Comparison of ENCODE assay signal across 16 mouse cellular contexts in genomic region chr13:97225130-97225529, GRCm38 (mm10). TPM values are rescaled to one million over a fixed set of nuclear protein-coding genes. Genes with fewer than 3 reads are reported as not detected.
DNase-seq lines count a peak whose midpoint lies in the region; ATAC-seq and TF ChIP-seq lines count a peak whose summit lies in the region.
"Had no signal": no experiment of that assay in that cellular context is flagged by ENCODE, and none has a peak within 500 bp of the region (broad histone marks: within the 10 kb centered on the region; RNA-seq: fewer than 3 reads in every experiment).

No protein-coding gene starts in this region.

- 0 out of 2 replicates have a peak overlapping the region, but pooled peaks have one; percentile 18 for H3K9ac ChIP-seq in heart, embryonic 12.5 days
- 0 out of 2 replicates have a peak overlapping the region, but pooled peaks have one; percentile 31 for H3K9ac ChIP-seq in kidney, embryonic 16.5 days (replicated peaks; ENCODE audit: low read length)
- H3K9ac ChIP-seq in ES-E14 (ENCODE audit: insufficient read depth, low read depth, low read length, poor library complexity, severe bottlenecking), result peak overlapping the region; percentile 57; the same call in 1 of the 2 replicates
- H3K9ac ChIP-seq in limb, embryonic 14.5 days (ENCODE audit: low read depth, low read length, severe bottlenecking), result no peak overlapping the region
- H3K9ac ChIP-seq: limb, embryonic 15.5 days had no signal

- H3K36me3 ChIP-seq in heart, embryonic 12.5 days, result no peaks in the 10 kb centered on the region
- no peaks in the 10 kb centered on the region for H3K36me3 ChIP-seq in heart, embryonic 10.5 days
- no peaks in the 10 kb centered on the region for H3K36me3 ChIP-seq in kidney, embryonic 16.5 days (ENCODE audit: insufficient read depth, low read length)
- no peaks in the 10 kb centered on the region for H3K36me3 ChIP-seq in ES-E14 (ENCODE audit: control insufficient read depth, insufficient read depth, low read length, poor library complexity, severe bottlenecking)
- no peaks in the 10 kb centered on the region for H3K36me3 ChIP-seq in limb, embryonic 14.5 days (ENCODE audit: control insufficient read depth, insufficient read depth, low read length)
- H3K36me3 ChIP-seq: limb, embryonic 15.5 days; midbrain, embryonic 10.5 days had no signal

- TF ChIP-seq POLR2A in limb, embryonic 14.5 days (IDR thresholded peaks at IDR 0.05; ENCODE audit: borderline replicate concordance, extremely low read depth, insufficient read depth, insufficient read length), result no peak

- H3K4me1 ChIP-seq in heart, embryonic 12.5 days (replicated peaks), result peaks cover 9% of the 10 kb centered on the region; the same call in 1 of the 2 replicates
- peaks cover 10% of the 10 kb centered on the region; the same call in 1 of the 2 replicates for H3K4me1 ChIP-seq in heart, embryonic 10.5 days
- peaks cover 7% of the 10 kb centered on the region for H3K4me1 ChIP-seq in kidney, embryonic 16.5 days (ENCODE audit: insufficient read depth, low read length)
- H3K4me1 ChIP-seq in ES-E14 (ENCODE audit: control insufficient read depth in 2 of 2, insufficient read depth in 2 of 2, low read length in 2 of 2, poor library complexity in 1 of 2), result peaks cover 3 to 8% of the 10 kb centered on the region in 2 experiments; a peak in 2 of 4 replicates
- no peaks in the 10 kb centered on the region for H3K4me1 ChIP-seq in limb, embryonic 14.5 days (ENCODE audit: control insufficient read depth, insufficient read depth, low read length)
- H3K4me1 ChIP-seq: midbrain, embryonic 10.5 days had no signal

- H3K4me2 ChIP-seq in heart, embryonic 12.5 days, result no peak overlapping the region; the same call in 1 of the 2 replicates
- peak overlapping the region; percentile 50 for H3K4me2 ChIP-seq in kidney, embryonic 16.5 days (replicated peaks; ENCODE audit: low read depth, low read length)
- peak overlapping the region; percentile 21 for H3K4me2 ChIP-seq in limb, embryonic 14.5 days (replicated peaks; ENCODE audit: low read depth, low read length, severe bottlenecking)
- H3K4me2 ChIP-seq: heart, embryonic 11.5 days; limb, embryonic 15.5 days had no signal

- no peaks in the 10 kb centered on the region for H3K27me3 ChIP-seq in heart, embryonic 12.5 days (replicated peaks)
- no peaks in the 10 kb centered on the region for H3K27me3 ChIP-seq in heart, embryonic 10.5 days (ENCODE audit: insufficient read depth, poor library complexity, severe bottlenecking)
- H3K27me3 ChIP-seq in kidney, embryonic 16.5 days (ENCODE audit: insufficient read depth, low read length), result no peaks in the 10 kb centered on the region
- no peaks in the 10 kb centered on the region for H3K27me3 ChIP-seq in limb, embryonic 14.5 days (ENCODE audit: control insufficient read depth, insufficient read depth, low read length)
- H3K27me3 ChIP-seq: limb, embryonic 15.5 days had no signal

- no peak for ATAC-seq in heart, embryonic 12.5 days (ENCODE audit: insufficient number of reproducible peaks, low FRiP score)
- ATAC-seq in kidney, embryonic 16.5 days (ENCODE audit: low FRiP score, low TSS enrichment), result peak; percentile 29; the same call in 1 of the 2 replicates
- ATAC-seq in limb, embryonic 14.5 days (ENCODE audit: low FRiP score, low read depth), result no peak
- ATAC-seq: hindbrain, postnatal 0 days had no signal

- no peak overlapping the region for H3K27ac ChIP-seq in heart, embryonic 12.5 days (ENCODE audit: poor library complexity, severe bottlenecking)
- no peak overlapping the region for H3K27ac ChIP-seq in heart, embryonic 10.5 days
- peak overlapping the region; percentile 53; the same call in 1 of the 2 replicates for H3K27ac ChIP-seq in kidney, embryonic 16.5 days (ENCODE audit: low read length)
- no peak overlapping the region for H3K27ac ChIP-seq in ES-E14 (ENCODE audit: insufficient read depth, low read depth, low read length, poor library complexity, severe bottlenecking)
- H3K27ac ChIP-seq in limb, embryonic 14.5 days (replicated peaks; ENCODE audit: low read depth, low read length), result no peak overlapping the region
- H3K27ac ChIP-seq: hindbrain, postnatal 0 days; limb, embryonic 15.5 days; midbrain, embryonic 10.5 days had no signal

- H3K9me3 ChIP-seq in heart, embryonic 12.5 days (replicated peaks), result peaks cover 7% of the 10 kb centered on the region; the same call in 1 of the 2 replicates
- H3K9me3 ChIP-seq in heart, embryonic 10.5 days, result peaks cover 5% of the 10 kb centered on the region; the same call in 1 of the 2 replicates
- H3K9me3 ChIP-seq in kidney, embryonic 16.5 days (ENCODE audit: low read length), result peaks cover 4% of the 10 kb centered on the region; the same call in 1 of the 2 replicates
- no peaks in the 10 kb centered on the region for H3K9me3 ChIP-seq in ES-E14 (ENCODE audit: control insufficient read depth, insufficient read depth, low read depth, low read length)
- H3K9me3 ChIP-seq in limb, embryonic 14.5 days (ENCODE audit: control insufficient read depth, low read length), result no peaks in the 10 kb centered on the region
- H3K9me3 ChIP-seq: limb, embryonic 15.5 days had no signal

- H3K4me3 ChIP-seq in heart, embryonic 12.5 days, result no peak overlapping the region
- no peak overlapping the region for H3K4me3 ChIP-seq in heart, embryonic 10.5 days
- H3K4me3 ChIP-seq in kidney, embryonic 16.5 days (ENCODE audit: low read length), result peak overlapping the region; percentile 27
- peak overlapping the region; percentile 6 to 11; a peak in 3 of 4 replicates for H3K4me3 ChIP-seq in ES-E14 (ENCODE audit: insufficient read depth in 1 of 2, low read depth in 1 of 2, low read length in 2 of 2, poor library complexity in 1 of 2, severe bottlenecking in 1 of 2)
- H3K4me3 ChIP-seq in limb, embryonic 14.5 days (replicated peaks; ENCODE audit: low read length), result no peak overlapping the region
- H3K4me3 ChIP-seq: erythroblast, embryonic 14.5 days; limb, embryonic 15.5 days; midbrain, embryonic 10.5 days; myocyte had no signal

- no peak for DNase-seq in heart, embryonic 10.5 days (ENCODE audit: low spot score)
- no peak for DNase-seq in kidney, postnatal 14 days
- no peak for DNase-seq in ES-E14 (ENCODE audit: low read depth, low spot score)
- no peak for DNase-seq in limb, embryonic 14.5 days (ENCODE audit: low spot score)
- no peak for DNase-seq in thymus, postnatal 25 days
- DNase-seq in right cerebral cortex, postnatal 4 days, result no peak
- DNase-seq: cerebellum, postnatal 36 days; thymus, postnatal 14 days had no signal

- 66% methylated on average over 17 of the region's 17 CpGs for WGBS in heart, embryonic 12.5 days
- WGBS in heart, embryonic 10.5 days, result 68% methylated on average over 17 of the region's 17 CpGs
- WGBS in kidney, embryonic 16.5 days, result 22% methylated on average over 17 of the region's 17 CpGs
- 56% methylated on average over 17 of the region's 17 CpGs for WGBS in limb, embryonic 14.5 days

- in situ Hi-C loops in ES-E14 (cut with MboI; ENCODE audit: low sequenced_read_pairs in 2 of 2, unreplicated experiment in 2 of 2), result loop anchor here in 1 of 2 experiments (25.0 kb wide), 2 partner anchors 262 to 387 kb away; no protein-coding TSS in a partner anchor

TF ChIP-seq in ES-E14, 5 proteins besides CTCF, POLR2A, EP300 and RAD21:
- TF ChIP-seq CHD2 (IDR thresholded peaks at IDR 0.05; ENCODE audit: low read depth, low read length) (no peak), MAFK (IDR thresholded peaks at IDR 0.05; ENCODE audit: insufficient read depth, low read depth, low read length) (no peak), HCFC1 (IDR thresholded peaks at IDR 0.05; ENCODE audit: borderline replicate concordance, insufficient read depth, low read length) (no peak), ZC3H11A (IDR thresholded peaks at IDR 0.05; ENCODE audit: borderline replicate concordance, low read depth, low read length) (no peak), ZNF384 (IDR thresholded peaks at IDR 0.05; ENCODE audit: low read depth, low read length) (no peak)

RNA-seq across cellular contexts. Expression of gene Enc1, which starts 15.8 kb away (rescaled TPM):
- polyA plus RNA-seq in heart, embryonic 12.5 days (2016; fragmentation: Nextera tagmentation; extraction: Ambion mirVana), result 4.5 and 5.7 TPM in 2 replicates
- 3.9 and 4.2 TPM in 2 replicates for polyA plus RNA-seq in heart, embryonic 10.5 days (2016; fragmentation: Nextera tagmentation; extraction: Ambion mirVana)
- polyA plus RNA-seq in kidney, embryonic 16.5 days (2015; fragmentation: Nextera tagmentation; extraction: Ambion mirVana), result 13.7 and 14.3 TPM in 2 replicates
- 63.1 and 73.6 TPM in 2 replicates for total RNA-seq in ES-E14 (2012; rRNA removed)
- polyA plus RNA-seq in limb, embryonic 14.5 days (2012; rRNA removed), result 33.5 and 40.7 TPM in 2 replicates
- polyA plus RNA-seq in limb, embryonic 14.5 days (2014; fragmentation: Nextera tagmentation; extraction: Ambion mirVana), result 8.9 and 12.1 TPM in 2 replicates

RNA-seq across cellular contexts. Expression of gene Hexb, which starts 27.0 kb away (rescaled TPM):
- 32.5 and 33.1 TPM in 2 replicates for polyA plus RNA-seq in heart, embryonic 12.5 days (2016; fragmentation: Nextera tagmentation; extraction: Ambion mirVana)
- 23.3 and 24.9 TPM in 2 replicates for polyA plus RNA-seq in heart, embryonic 10.5 days (2016; fragmentation: Nextera tagmentation; extraction: Ambion mirVana)
- 40.3 and 44.6 TPM in 2 replicates for polyA plus RNA-seq in kidney, embryonic 16.5 days (2015; fragmentation: Nextera tagmentation; extraction: Ambion mirVana)
- 82.5 and 144 TPM in 2 replicates for total RNA-seq in ES-E14 (2012; rRNA removed)
- 46.3 and 50.7 TPM in 2 replicates for polyA plus RNA-seq in limb, embryonic 14.5 days (2012; rRNA removed)
- 60.1 and 60.5 TPM in 2 replicates for polyA plus RNA-seq in limb, embryonic 14.5 days (2014; fragmentation: Nextera tagmentation; extraction: Ambion mirVana)

Comparison
In these comparisons a context has a peak if more than half of its experiments do, and no peak if none do; other contexts are left out.
1. H3K4me3 ChIP-seq: peak in kidney, embryonic 16.5 days (single experiment) and ES-E14 (2 of 2); none in heart, embryonic 12.5 days (single experiment), heart, embryonic 10.5 days (single experiment) and limb, embryonic 14.5 days (single experiment).